28 mouse cellular contexts compared by ENCODE assay signal in genomic region chr14:24164721-24165367, GRCm38 (mm10).
DNase-seq lines count a peak whose midpoint lies in the region; ATAC-seq and TF ChIP-seq lines count a peak whose summit lies in the region.
"Had no signal": no experiment of that assay in that cellular context is flagged by ENCODE, and none has a peak within 500 bp of the region (broad histone marks: within the 10 kb centered on the region; RNA-seq: fewer than 3 reads in every experiment).

No protein-coding gene starts in this region.

- no peaks in the 10 kb centered on the region for H3K27me3 ChIP-seq in liver, postnatal 0 days (ENCODE audit: insufficient read depth, low read length)
- H3K27me3 ChIP-seq in intestine, embryonic 15.5 days (replicated peaks), result no peaks in the 10 kb centered on the region
- H3K27me3 ChIP-seq in small intestine, adult 2 months (ENCODE audit: control insufficient read depth, insufficient read depth, low read length), result no peaks in the 10 kb centered on the region
- H3K27me3 ChIP-seq in stomach, postnatal 0 days (ENCODE audit: control insufficient read depth, insufficient read depth, low read length), result no peaks in the 10 kb centered on the region
- H3K27me3 ChIP-seq: CH12.LX; forebrain, embryonic 13.5 days; heart, embryonic 13.5 days; Patski had no signal

- H3K4me1 ChIP-seq in liver, postnatal 0 days (ENCODE audit: insufficient read depth), result no peaks in the 10 kb centered on the region
- peaks cover 7% of the 10 kb centered on the region; the same call in 1 of the 2 replicates for H3K4me1 ChIP-seq in intestine, embryonic 15.5 days (replicated peaks)
- H3K4me1 ChIP-seq in small intestine, adult 2 months (ENCODE audit: control insufficient read depth, insufficient read depth, insufficient read length, low read length), result peaks cover 14% of the 10 kb centered on the region; the same call in 1 of the 2 replicates
- H3K4me1 ChIP-seq in stomach, postnatal 0 days (replicated peaks; ENCODE audit: control insufficient read depth, insufficient read depth), result no peaks in the 10 kb centered on the region
- H3K4me1 ChIP-seq: forebrain, embryonic 10.5 days; forebrain, embryonic 13.5 days had no signal

- H3K27ac ChIP-seq in liver, postnatal 0 days (ENCODE audit: low read depth), result no peak overlapping the region
- 0 out of 2 replicates have a peak overlapping the region, but pooled peaks have one; percentile 17 for H3K27ac ChIP-seq in intestine, embryonic 15.5 days
- H3K27ac ChIP-seq in small intestine, adult 2 months (ENCODE audit: insufficient read depth, low read depth, low read length), result 0 out of 2 replicates have a peak overlapping the region, but pooled peaks have one; percentile 18
- H3K27ac ChIP-seq in stomach, postnatal 0 days (replicated peaks), result no peak overlapping the region
- H3K27ac ChIP-seq: forebrain, embryonic 10.5 days; forebrain, embryonic 13.5 days; heart, adult 2 months; heart, embryonic 10.5 days; heart, embryonic 13.5 days; hindbrain, embryonic 14.5 days had no signal

- no peak for TF ChIP-seq EP300 in liver, postnatal 0 days (IDR thresholded peaks at IDR 0.05; ENCODE audit: low read depth)
- TF ChIP-seq EP300 in stomach, postnatal 0 days (optimal IDR thresholded peaks at IDR 0.05), result no peak

- H3K4me2 ChIP-seq in liver, postnatal 0 days (ENCODE audit: low read depth, low read length), result no peak overlapping the region
- no peak overlapping the region for H3K4me2 ChIP-seq in intestine, embryonic 15.5 days (replicated peaks)
- H3K4me2 ChIP-seq in stomach, postnatal 0 days (replicated peaks; ENCODE audit: low read depth), result no peak overlapping the region
- H3K4me2 ChIP-seq: forebrain, embryonic 13.5 days; heart, embryonic 13.5 days; hindbrain, embryonic 14.5 days had no signal

- WGBS in liver, postnatal 0 days (ENCODE audit: insufficient replicate concordance), result 80% methylated on average over 8 of the region's 8 CpGs
- WGBS in intestine, embryonic 15.5 days, result 70% methylated on average over 8 of the region's 8 CpGs
- 44% methylated on average over 8 of the region's 8 CpGs for WGBS in small intestine, adult 2 months
- WGBS in stomach, postnatal 0 days, result 76% methylated on average over 8 of the region's 8 CpGs

- H3K4me3 ChIP-seq in liver, postnatal 0 days (ENCODE audit: low read depth, low read length), result no peak overlapping the region
- no peak overlapping the region for H3K4me3 ChIP-seq in intestine, embryonic 15.5 days (replicated peaks)
- H3K4me3 ChIP-seq in small intestine, adult 2 months (ENCODE audit: low read depth, low read length), result no peak overlapping the region
- no peak overlapping the region for H3K4me3 ChIP-seq in stomach, postnatal 0 days (ENCODE audit: low read depth, low read length)
- H3K4me3 ChIP-seq: forebrain, embryonic 10.5 days; forebrain, embryonic 13.5 days; heart, adult 2 months; heart, embryonic 10.5 days; heart, embryonic 13.5 days had no signal

- TF ChIP-seq POLR2A in small intestine, adult 2 months (IDR thresholded peaks at IDR 0.05; ENCODE audit: low read depth, low read length), result no peak

- ATAC-seq in liver, postnatal 0 days, result peak; percentile 38; the same call in 1 of the 2 replicates
- ATAC-seq in intestine, embryonic 15.5 days, result peak; percentile 96
- peak; percentile 80; the same call in 1 of the 2 replicates for ATAC-seq in stomach, postnatal 0 days (ENCODE audit: low FRiP score, low TSS enrichment)
- ATAC-seq: forebrain, embryonic 13.5 days; forebrain, embryonic 16.5 days; Patski had no signal

- H3K9me3 ChIP-seq in liver, postnatal 0 days (ENCODE audit: low read length), result no peaks in the 10 kb centered on the region
- no peaks in the 10 kb centered on the region for H3K9me3 ChIP-seq in intestine, embryonic 15.5 days
- H3K9me3 ChIP-seq in stomach, postnatal 0 days (ENCODE audit: control insufficient read depth, low read length), result no peaks in the 10 kb centered on the region
- H3K9me3 ChIP-seq: forebrain, embryonic 10.5 days; forebrain, embryonic 13.5 days; G1E; heart, embryonic 10.5 days; heart, embryonic 13.5 days had no signal

- TF ChIP-seq CTCF in liver, postnatal 0 days (IDR thresholded peaks at IDR 0.05; ENCODE audit: low read depth), result no peak
- TF ChIP-seq CTCF in small intestine, adult 2 months (IDR thresholded peaks at IDR 0.05; ENCODE audit: extremely low read depth, insufficient read length, insufficient replicate concordance, low read depth, low read length), result no peak
- no peak for TF ChIP-seq CTCF in stomach, postnatal 0 days (IDR thresholded peaks at IDR 0.05; ENCODE audit: low read depth)

- H3K36me3 ChIP-seq in liver, postnatal 0 days (replicated peaks; ENCODE audit: insufficient read depth, low read length), result no peaks in the 10 kb centered on the region; the same call in 1 of the 2 replicates
- peaks cover 33% of the 10 kb centered on the region for H3K36me3 ChIP-seq in intestine, embryonic 15.5 days
- H3K36me3 ChIP-seq in small intestine, adult 2 months (ENCODE audit: control insufficient read depth, insufficient read depth, low read length), result peaks cover 21% of the 10 kb centered on the region
- peaks cover 21% of the 10 kb centered on the region; the same call in 1 of the 2 replicates for H3K36me3 ChIP-seq in stomach, postnatal 0 days (ENCODE audit: control insufficient read depth, insufficient read depth, low read length)

- no peak overlapping the region for H3K9ac ChIP-seq in liver, postnatal 0 days (replicated peaks)
- no peak overlapping the region for H3K9ac ChIP-seq in intestine, embryonic 15.5 days
- no peak overlapping the region for H3K9ac ChIP-seq in stomach, postnatal 0 days (ENCODE audit: low read length)
- H3K9ac ChIP-seq: forebrain, embryonic 13.5 days; heart, embryonic 13.5 days; hindbrain, embryonic 14.5 days had no signal

- no peak for DNase-seq in liver, postnatal 0 days
- no peak for DNase-seq in liver
- DNase-seq in stomach, postnatal 0 days (ENCODE audit: low spot score), result no peak
- no peak for DNase-seq in thymus, postnatal 0 days (ENCODE audit: low spot score)
- no peak for DNase-seq in adrenal gland, adult 18-20 months (ENCODE audit: low spot score in 2 of 2)
- DNase-seq: adrenal gland, adult 2 months; adrenal gland, postnatal 14 days; B cell, adult 2 months; cerebellum, adult 11 months; cerebellum, adult 2 months; cerebellum, postnatal 10 days; cerebellum, postnatal 36 days; gastrocnemius, postnatal 10 days; gastrocnemius, postnatal 36 days; heart, adult 2 months; heart, postnatal 14 days; heart, postnatal 4 days had no signal

Comparison
In these comparisons a context has a peak if more than half of its experiments do, and no peak if none do; other contexts are left out.
1. ATAC-seq: peak in every context shown above with its lines; median percentile 96 in intestine, embryonic 15.5 days; 80 in stomach, postnatal 0 days; 38 in liver, postnatal 0 days.
2. H3K27ac ChIP-seq: peak in intestine, embryonic 15.5 days (single experiment) and small intestine, adult 2 months (single experiment); none in liver, postnatal 0 days (single experiment) and stomach, postnatal 0 days (single experiment).